Mouse (Mus musculus) right cerebral cortex, postnatal 4 days (tissue): ENCODE results near the gene Trim7.
"Not testable (repeated sequence)": the region's sequence is repeated elsewhere in the genome, so short reads cannot be mapped to it uniquely, and the experiment has no call there.

ENCODE experiments used
- DNase-seq: peaks from one replicate; pipeline ENCODE4 v3.0.0-alpha.2; 2022

Trim7 gene

DNA sequence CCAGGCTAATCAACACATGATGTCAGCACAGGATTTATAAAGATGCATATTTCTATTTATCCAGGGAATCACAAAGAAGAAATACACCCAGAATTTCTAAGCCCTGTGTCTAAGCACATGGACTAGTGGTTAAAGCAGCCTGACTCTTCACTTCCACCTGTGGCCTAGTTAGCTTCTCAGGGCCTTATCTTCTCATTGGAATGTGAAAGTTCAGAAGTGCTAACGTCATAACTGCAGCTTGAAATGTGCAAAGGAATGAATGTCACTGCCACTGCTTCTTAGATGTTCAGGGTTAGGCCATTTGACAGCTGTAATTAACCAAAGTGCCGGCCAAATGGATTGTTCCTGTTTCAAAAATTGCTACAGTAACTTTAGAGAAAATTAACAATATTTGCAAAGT lies 4.3 kb downstream of the Trim7 start:
- no peak for DNase-seq

- no peak for DNase-seq
These were observed 5.3 kb downstream of the Trim7 start for GRCm38 (mm10) chr11:48831273-48831672.

DNA sequence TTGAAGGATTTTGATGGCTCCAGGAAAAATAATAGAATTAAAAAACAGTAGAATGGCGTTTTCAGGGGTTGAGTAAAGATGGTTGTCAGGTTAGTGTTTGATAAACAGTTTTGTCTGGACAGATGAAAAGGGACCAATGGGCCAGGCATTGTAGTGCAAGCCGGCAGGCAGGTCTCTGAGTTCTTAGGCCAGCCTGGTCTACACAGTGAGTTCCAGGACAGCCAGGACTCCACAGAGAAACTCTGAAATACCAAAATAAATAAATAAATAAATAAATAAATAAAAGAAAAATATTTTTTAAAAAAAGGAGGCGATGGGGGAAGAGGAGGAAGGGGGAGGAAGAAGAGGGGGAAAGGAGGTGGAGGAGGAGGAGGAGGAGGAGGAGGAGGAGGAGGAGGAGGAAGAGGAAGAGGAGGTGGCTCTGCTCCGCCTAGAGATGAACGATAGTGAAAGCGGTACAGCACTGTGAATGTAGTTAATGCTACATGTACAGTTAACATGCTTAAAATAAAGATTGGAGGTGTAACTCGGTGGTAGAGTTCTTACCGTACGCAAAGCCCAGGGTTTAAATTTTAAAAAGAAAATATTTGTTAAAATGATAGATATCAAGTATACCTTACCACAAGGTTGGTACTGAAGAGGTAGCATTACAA lies 7.3 kb downstream of the Trim7 start:
- DNase-seq = no peak

DNA sequence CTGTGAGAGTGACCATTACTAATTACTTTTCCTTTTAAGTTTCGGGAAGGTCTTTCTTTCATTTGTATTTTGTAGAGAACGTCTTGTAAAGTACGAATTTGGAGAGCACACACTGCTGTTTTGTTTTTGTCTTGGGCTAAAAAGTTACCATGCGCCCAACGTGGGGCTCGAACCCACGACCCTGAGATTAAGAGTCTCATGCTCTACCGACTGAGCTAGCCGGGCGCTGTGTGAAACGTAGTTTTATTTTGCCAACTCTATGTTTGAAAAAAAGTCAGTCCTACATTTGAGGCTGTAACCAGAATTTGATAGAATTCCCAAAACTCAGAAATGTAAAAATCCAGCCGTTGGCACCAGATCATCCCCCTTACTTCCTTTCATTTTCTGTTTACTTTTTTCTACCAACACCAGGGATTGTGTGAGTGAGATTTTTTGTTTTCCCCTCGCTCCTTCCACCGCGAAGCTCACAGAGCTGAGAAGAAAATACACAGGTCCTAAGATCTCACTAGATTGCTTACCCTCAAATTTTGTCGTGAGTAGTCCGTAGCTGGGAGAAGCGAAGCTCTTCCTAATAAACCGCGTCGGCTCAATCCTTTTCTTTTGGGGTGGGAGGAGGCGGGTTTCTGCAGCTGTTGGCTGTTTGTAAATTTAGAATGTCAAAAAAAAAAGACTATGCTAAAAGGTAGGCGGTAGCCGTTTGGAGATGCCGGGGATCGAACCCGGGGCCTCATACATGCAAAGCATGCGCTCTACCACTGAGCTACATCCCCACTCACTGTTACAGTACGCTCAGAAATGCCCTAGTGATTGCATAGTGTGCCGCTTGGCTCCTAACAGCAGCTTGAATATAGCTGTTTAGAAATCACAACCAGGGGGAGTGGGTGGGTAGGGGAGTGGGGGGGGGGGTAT lies 8.0 kb downstream of the Trim7 start:
- peak; percentile 91 for DNase-seq

- peak; percentile 29 for DNase-seq
These were observed 10.0 kb downstream of the Trim7 start for GRCm38 (mm10) chr11:48835923-48836322.

- DNase-seq = no peak
These were observed 11.0 kb downstream of the Trim7 start for GRCm38 (mm10) chr11:48836990-48837309.

DNA sequence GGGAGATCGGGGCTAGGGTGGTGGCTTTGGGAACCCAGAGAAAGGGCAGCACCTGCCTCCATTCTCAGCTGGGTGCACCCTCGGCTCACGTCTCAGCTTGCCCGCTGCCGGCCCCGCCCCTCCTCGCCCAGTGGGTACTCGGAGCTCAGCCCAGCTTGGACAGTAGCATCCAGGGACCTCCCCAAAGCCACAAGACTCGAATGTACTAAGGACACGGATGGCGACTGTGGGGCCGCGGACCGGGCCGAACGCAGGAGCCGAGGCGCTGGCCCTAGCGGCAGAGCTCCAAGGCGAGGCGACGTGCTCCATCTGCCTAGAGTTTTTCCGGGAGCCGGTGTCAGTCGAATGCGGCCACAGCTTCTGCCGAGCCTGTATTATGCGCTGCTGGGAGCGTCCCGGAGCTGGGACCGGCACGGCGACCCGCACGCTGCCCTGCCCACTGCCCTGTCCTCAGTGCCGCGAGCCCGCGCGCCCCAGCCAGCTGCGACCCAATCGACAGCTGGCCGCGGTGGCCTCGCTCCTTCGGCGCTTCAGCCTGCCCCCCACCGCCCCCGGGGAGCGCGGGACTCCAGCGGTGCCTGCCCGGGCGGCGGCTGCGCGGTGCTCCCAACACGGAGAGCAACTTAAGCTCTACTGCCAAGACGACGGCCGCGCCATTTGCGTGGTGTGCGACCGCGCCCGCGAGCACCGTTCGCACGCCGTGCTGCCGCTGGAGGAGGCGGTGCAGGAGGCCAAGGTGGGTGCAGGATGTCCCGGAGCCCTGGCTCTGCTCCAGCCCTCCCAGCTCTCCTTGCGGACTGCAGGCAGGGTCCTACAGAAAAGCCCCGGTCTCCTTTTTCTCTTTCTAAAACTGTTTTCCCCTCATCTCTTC lies 11.6 kb downstream of the Trim7 start:
- peak; percentile 64 for DNase-seq

- no peak for DNase-seq
These were observed 12.3 kb downstream of the Trim7 start for GRCm38 (mm10) chr11:48838181-48838797.

- no peak for DNase-seq
These were observed 13.1 kb downstream of the Trim7 start for GRCm38 (mm10) chr11:48838879-48839680.

DNA sequence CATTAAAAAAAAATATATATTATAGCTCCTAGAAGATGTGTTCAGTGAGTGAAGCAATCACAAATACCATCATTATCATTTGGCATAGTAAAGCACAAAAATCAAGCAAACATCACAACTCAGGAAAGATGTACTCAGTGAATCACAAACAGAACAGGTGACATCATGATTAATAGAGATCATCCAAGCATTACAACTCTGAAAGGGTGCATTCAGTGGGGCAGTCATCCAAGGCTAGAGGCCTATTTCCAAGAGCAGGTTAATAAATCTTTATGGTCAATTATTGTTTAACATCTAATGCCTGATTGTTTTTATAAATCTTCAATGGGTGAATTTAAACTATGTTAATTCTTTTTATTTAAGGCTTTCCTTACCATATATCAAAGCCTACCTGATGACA lies 14.9 kb downstream of the Trim7 start:
- DNase-seq = no peak

DNA sequence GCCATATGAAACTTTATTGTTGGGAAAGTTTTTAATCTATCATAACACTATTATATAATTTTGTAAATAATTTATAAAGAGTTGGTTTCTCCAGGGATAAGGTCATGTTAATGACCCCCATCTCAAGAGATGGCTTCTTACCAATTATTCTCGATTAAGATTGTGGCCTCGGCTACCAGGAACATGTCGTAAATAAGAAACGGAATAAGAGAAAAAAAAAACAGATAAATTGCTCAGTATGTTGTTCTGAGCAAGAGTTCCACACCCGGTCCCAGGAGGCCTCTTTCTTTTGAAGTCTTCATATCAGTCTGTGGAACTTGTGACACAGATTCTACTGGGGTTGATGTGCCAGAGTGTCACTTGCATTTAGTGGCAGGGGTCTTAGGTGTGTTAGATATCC lies 15.3 kb downstream of the Trim7 start:
- no peak for DNase-seq

DNA sequence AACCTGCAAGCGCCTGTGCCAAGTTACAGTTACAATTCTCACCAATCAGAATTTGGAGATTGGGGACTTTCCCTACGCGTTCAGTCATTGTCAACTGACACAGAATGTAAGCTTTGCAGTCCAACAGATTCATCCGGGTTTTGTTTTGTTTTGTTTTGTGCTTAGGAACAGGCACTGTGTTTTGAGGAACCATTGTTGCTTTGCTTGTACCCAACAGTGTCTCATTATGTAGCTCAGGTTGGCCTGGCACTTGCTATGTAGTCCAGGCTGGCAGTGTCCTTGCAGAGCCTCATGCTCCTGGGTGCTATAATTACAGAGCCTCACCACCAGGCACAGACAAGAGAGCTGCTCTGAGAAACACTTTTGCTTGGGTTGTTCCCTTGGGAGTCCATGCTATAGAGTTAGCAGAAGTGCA lies 16.4 kb downstream of the Trim7 start:
- no peak for DNase-seq

DNA sequence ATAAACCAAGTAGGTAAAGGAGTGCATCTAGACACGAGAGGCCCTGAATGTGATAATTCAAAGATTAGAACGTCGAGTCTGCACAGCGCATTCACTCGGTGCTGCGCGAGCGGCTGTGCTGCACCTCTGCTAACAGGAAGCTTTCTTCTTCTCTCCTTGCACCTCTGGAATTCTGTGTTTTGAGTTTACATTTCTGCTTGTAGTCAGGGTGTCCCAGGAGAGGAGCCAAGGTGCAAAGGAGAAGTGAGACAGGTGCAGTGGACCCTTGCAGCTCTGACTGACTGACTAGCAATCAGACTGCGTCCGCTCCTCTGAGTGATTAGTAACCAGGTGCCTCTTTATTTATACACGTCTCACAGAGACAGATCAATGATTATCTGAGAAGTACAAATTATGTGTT lies 17.3 kb downstream of the Trim7 start:
- no peak for DNase-seq

GRCm38 (mm10) chr11:48844309-48844708 lies 18.4 kb downstream of the Trim7 start:
- no peak for DNase-seq

DNA sequence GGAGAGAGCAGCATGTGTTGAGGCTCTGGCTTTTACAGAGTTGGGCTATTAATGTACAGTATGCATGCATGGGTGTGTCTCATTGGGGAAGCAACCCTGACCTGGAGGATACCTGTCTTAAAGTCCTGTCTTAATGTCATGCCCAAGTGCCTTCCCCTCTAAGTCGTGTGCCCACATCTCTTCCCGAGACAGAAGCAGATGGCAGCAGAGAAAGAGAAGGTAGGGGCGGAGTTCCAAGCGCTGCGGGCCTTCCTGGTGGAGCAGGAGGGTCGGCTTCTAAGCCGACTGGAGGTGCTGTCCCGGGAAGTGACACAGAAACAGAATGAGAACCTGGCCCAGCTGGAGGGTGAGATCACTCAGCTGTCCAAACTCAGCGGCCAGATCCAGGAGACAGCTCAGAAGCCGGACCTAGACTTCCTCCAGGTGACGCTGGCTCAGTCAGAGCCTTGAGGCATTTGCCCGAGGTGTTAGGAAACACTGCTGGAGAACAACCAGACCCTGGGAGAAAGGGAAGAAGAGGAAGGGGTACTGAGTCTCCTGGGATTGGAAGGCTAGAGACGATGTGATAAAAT lies 19.4 kb downstream of the Trim7 start:
- no peak for DNase-seq

GRCm38 (mm10) chr11:48846362-48846761 lies 20.4 kb downstream of the Trim7 start:
- DNase-seq = not testable (repeated sequence)

DNA sequence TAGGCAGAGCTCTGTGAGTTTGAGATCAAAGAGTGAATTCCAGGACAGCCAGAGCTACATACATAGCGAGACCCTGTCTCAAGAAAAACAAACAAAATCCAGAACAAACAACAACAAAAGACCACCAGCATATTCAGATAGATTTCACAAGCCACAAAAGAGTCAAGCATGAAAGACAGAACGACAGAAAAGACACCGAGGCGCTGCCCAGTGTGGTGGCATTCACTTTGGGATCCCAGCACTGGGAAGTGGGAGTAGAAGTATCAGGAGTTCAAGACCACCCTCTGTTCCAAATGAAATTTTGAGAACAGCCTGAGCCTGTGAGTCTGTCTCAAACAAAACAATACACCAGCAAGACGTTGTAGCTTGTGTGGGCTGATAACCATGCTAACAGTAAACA lies 20.9 kb downstream of the Trim7 start:
- DNase-seq = no peak

GRCm38 (mm10) chr11:48850240-48850639 lies 24.3 kb downstream of the Trim7 start:
- DNase-seq = no peak

DNA sequence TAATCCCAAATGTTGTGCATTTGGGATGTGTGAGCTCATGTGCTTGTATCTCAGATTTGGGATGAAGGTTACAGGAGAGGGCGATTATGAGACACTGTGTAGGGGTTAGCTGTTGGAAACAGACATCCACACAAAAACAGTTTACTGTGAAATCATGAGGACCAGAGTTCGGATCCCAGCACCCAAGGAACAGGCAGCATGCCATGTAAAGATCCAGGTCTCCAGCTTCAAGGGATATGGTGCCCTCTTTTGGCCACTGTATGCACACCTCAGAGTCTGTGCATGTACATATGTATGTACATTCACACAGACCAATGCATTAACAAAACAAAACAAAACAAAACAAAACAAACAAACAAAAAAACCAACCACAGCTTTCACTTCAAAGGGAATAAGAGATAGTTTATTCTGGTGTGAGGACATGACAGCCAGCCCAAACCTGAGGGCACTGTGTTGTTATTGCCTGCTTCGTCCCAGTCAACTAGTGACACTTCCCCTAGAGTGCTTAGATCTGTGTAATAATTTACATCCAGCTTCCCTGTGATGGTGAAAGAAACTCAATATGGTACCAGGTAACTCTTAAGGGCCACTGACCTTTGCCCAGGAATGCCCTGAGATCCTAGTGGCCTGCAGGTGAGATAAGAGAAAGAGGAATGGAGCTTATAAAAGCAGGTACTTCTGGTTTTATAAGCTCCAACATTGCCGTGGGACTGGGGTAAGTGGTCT lies 25.5 kb downstream of the Trim7 start:
- DNase-seq = no peak

DNA sequence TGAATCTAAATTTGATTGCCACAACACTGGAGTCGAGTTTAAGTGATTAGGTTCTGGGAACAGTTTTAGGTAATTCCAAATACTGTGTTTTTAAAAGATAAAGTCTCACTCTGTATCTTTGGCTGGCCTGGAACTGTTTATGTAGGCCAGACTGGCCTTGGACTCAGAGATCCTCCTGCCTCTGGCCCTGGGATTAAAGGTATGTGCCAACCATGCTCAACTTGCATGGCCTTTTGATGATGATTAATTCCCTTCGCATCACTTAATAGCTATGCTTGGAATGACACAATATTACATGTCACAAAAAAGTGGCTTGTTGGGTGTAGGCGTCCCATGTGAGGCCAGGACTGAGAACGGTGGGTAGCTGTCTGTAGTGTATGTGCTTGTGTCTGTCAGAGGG lies 26.2 kb downstream of the Trim7 start:
- DNase-seq = no peak
